Mouse (Mus musculus) spleen, adult 2 months (tissue): ENCODE data around the gene Adssl1. TPM values are rescaled to one million over a fixed set of nuclear protein-coding genes. Genes with fewer than 3 reads are reported as not detected.

ENCODE experiments used
- DNase-seq, 2 experiments: peaks; one replicate each; pipeline versions ENCODE4 v3.0.0 to v3.0.0-alpha.2; 2012 to 2021; ENCODE audit warnings: low spot score in 2 of 2, low read depth in 1 of 2
- H3K27ac ChIP-seq: fragments of 200-500 bp; 2 replicates; pipeline ENCODE4 v1.5.1; 2012; ENCODE audit warnings: low read length, inconsistent platforms; ENCODE audit not compliant: insufficient read depth
- H3K27me3 ChIP-seq: fragments of 200-500 bp; 2 replicates; pipeline ENCODE4 v1.6.1; 2012; ENCODE audit warnings: mild to moderate bottlenecking, moderate library complexity, low read length, inconsistent platforms; ENCODE audit not compliant: control insufficient read depth, insufficient read depth
- H3K36me3 ChIP-seq: fragments of 200-500 bp; 2 replicates; pipeline ENCODE4 v1.6.1; 2012; ENCODE audit warnings: mild to moderate bottlenecking, low read length, inconsistent platforms; ENCODE audit not compliant: control insufficient read depth, insufficient read depth
- H3K4me1 ChIP-seq: fragments of 200-500 bp; 2 replicates; pipeline ENCODE4 v1.6.1; 2011; ENCODE audit warnings: inconsistent platforms; ENCODE audit not compliant: control insufficient read depth, insufficient read depth, insufficient read length
- H3K4me3 ChIP-seq: fragments of 200-500 bp; 2 replicates; pipeline ENCODE4 v1.5.1; 2011; ENCODE audit warnings: mild to moderate bottlenecking, inconsistent platforms; ENCODE audit not compliant: insufficient read depth, insufficient read length; ENCODE audit errors: extremely low read depth
- CTCF ChIP-seq: fragments of 200-500 bp; IDR thresholded peaks from 2 replicates; pipeline ENCODE4 v1.5.1; 2011; ENCODE audit warnings: mild to moderate bottlenecking, inconsistent platforms; ENCODE audit not compliant: insufficient read depth, insufficient read length, insufficient replicate concordance; ENCODE audit errors: extremely low read depth
- POLR2A ChIP-seq: fragments of 200-500 bp; IDR thresholded peaks from 2 replicates; pipeline ENCODE4 v1.6.1; 2011; ENCODE audit warnings: low read depth, low read length, inconsistent platforms
- WGBS: fragments of 180-500 bp; shearing (Covaris S2); methylation state at CpG from one replicate; pipeline ENCODE4 v1.1.7; 2018; 5-methylcytosine and 5-hydroxymethylcytosine counted together
- polyA plus RNA-seq: library from polyadenylated mRNA; depleted of rRNA; stranded (reverse); fragments of >200 nt; gene quantifications from 2 replicates; pipeline ENCODE4 v1.2.3, GENCODE M21; 2012

The Adssl1 gene
- polyA plus RNA-seq, 1 experiment = 10.7 TPM

GRCm38 (mm10) chr12:112593951-112594915 lies 25.6 kb upstream of the Adssl1 start:
- TF ChIP-seq POLR2A = no peak
- peaks cover 35% of the 10 kb centered on the region for H3K4me1 ChIP-seq
- H3K27ac ChIP-seq = peak overlapping the region; percentile 15
- H3K4me3 ChIP-seq = no peak overlapping the region
- no peaks in the 10 kb centered on the region for H3K36me3 ChIP-seq
- no peak for DNase-seq
- 20% methylated on average over 16 of the region's 16 CpGs for WGBS
- no peaks in the 10 kb centered on the region for H3K27me3 ChIP-seq

DNA sequence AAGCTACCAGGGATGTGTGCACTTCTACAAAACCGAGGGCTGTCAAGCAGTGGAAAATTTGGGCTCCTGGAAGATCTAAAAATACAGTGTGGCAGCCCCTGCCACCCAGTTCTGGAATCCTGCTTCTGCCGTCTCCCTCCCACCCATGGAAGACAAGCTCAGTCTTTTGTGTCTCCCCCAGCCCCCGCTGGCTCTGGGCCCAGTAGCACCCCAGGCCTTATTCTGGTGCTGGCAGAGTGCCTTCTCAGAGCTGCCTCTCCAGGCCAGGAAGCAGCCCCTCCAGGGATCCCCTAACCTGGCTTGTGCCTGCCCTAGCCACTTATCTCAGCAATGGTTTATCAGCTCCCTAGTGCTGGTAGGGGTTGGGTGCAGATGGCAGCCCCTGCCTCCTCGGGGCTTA lies 24.9 kb upstream of the Adssl1 start:
- no peak overlapping the region for H3K4me3 ChIP-seq
- TF ChIP-seq POLR2A (no peak), CTCF (no peak)
- DNase-seq = no peak

DNA sequence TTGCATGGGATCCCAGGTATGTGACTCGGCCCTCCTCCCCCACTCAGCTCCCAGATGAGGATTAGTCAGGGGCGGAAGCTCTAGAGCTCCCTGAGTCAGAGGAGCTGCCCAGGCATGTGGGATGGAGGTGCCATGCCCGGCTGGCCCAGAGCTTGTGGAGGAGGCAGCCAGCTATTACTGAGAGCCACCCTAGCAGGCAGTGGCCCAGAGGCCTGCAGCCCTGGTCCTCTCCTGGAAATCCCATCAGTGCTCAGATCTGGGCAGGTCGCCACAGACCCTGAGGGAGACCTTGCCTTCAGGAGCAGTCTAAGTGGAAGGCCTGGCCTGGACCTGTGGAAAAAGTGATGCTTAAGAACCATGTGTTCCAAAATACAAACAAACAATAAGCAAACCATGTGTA lies 24.2 kb upstream of the Adssl1 start:
- Histone ChIP-seq H3K36me3 (peaks cover 3% of the 10 kb centered on the region), H3K27ac (no peak overlapping the region), H3K4me1 (peaks cover 30% of the 10 kb centered on the region), H3K4me3 (no peak overlapping the region), H3K27me3 (no peaks in the 10 kb centered on the region)
- TF ChIP-seq POLR2A (no peak), CTCF (no peak)
- DNase-seq = no peak
- WGBS = 90% methylated on average over 4 of the region's 4 CpGs

More for the DNA sequence above, 24.9 kb upstream of the Adssl1 start:
- Histone ChIP-seq H3K4me1 (peaks cover 31% of the 10 kb centered on the region), H3K27ac (peak overlapping the region; percentile 21), H3K27me3 (no peaks in the 10 kb centered on the region), H3K36me3 (peaks cover 1% of the 10 kb centered on the region)
- WGBS = 59% methylated on average over 4 of the region's 4 CpGs

DNA sequence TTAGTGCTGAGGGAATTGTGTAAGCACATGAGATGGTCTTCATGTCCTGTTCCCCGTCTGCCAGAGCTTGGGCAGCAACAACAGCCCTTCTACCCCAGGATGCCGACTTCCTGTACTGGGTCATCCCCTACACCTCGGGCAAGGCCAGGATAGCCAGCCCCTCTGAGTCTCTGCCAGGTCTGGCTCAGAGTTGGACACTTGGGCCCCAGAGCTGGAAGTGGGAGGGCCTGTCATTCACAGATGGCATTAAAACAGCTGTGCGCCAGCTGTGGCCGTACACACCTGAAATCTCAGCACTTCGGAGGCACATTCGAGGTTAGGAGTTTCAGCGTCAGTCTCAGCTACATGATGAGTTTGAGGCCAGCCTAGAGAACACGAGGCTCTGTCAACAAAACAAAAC lies 23.4 kb upstream of the Adssl1 start:
- H3K27me3 ChIP-seq = no peaks in the 10 kb centered on the region
- 71% methylated on average over 9 of the region's 9 CpGs for WGBS
- no peak for TF ChIP-seq CTCF
- no peak for TF ChIP-seq POLR2A
- peaks cover 3% of the 10 kb centered on the region for H3K36me3 ChIP-seq
- no peak overlapping the region for H3K27ac ChIP-seq
- H3K4me1 ChIP-seq = peaks cover 28% of the 10 kb centered on the region
- no peak for DNase-seq
- no peak overlapping the region for H3K4me3 ChIP-seq

- 87% methylated on average over 14 of the region's 14 CpGs for whole genome bisulfite sequencing
- no peak overlapping the region for H3K27ac ChIP-seq
- no peak for DNase-seq
- H3K27me3 ChIP-seq = no peaks in the 10 kb centered on the region
- peaks cover 3% of the 10 kb centered on the region for H3K36me3 ChIP-seq
- peaks cover 28% of the 10 kb centered on the region for H3K4me1 ChIP-seq
- no peak overlapping the region for H3K4me3 ChIP-seq
- TF ChIP-seq CTCF (no peak), POLR2A (no peak)
Measured at GRCm38 (mm10) chr12:112596891-112597500, 22.8 kb upstream of the Adssl1 start.

DNA sequence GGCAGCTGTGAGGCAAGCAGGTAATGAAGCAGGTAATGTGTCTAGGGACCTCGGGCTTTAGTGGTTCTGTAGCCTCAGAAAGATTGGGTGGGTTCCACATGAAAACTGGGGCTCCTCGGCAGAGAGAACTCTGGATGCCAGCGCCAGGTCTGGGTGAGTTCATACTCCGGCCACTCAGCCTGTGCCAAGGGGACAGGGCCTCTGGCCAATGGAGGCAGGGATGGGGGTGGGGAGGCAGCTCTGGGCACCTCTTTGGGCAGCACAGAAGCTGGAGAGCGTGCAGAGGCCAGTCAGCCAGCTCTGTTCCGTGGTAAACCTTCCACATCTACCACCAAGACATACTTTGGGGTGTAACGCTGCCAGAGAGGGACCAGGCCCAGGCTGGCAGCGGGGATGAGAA lies 22.2 kb upstream of the Adssl1 start:
- DNase-seq = no peak
- H3K27me3 ChIP-seq = no peaks in the 10 kb centered on the region
- H3K4me1 ChIP-seq = peaks cover 27% of the 10 kb centered on the region
- peaks cover 7% of the 10 kb centered on the region for H3K36me3 ChIP-seq
- no peak overlapping the region for H3K27ac ChIP-seq
- H3K4me3 ChIP-seq = no peak overlapping the region
- 94% methylated on average over 8 of the region's 8 CpGs for WGBS
- no peak for TF ChIP-seq CTCF
- TF ChIP-seq POLR2A = no peak

GRCm38 (mm10) chr12:112599198-112599597 lies 20.6 kb upstream of the Adssl1 start:
- TF ChIP-seq CTCF (no peak), POLR2A (no peak)
- peaks cover 8% of the 10 kb centered on the region for H3K36me3 ChIP-seq

More at GRCm38 (mm10) chr12:112599198-112599597, 20.6 kb upstream of the Adssl1 start:
- 45% methylated on average over 4 of the region's 4 CpGs for WGBS
- Histone ChIP-seq H3K27ac (no peak overlapping the region), H3K4me3 (no peak overlapping the region), H3K27me3 (no peaks in the 10 kb centered on the region), H3K4me1 (peaks cover 11% of the 10 kb centered on the region)
- no peak for DNase-seq
